Mouse (Mus musculus): Measurements from ENCODE around the gene Eif5a2. TPM values are rescaled to one million over a fixed set of nuclear protein-coding genes. Genes with fewer than 3 reads are reported as not detected.
"Not testable (repeated sequence)": the region's sequence is repeated elsewhere in the genome, so short reads cannot be mapped to it uniquely, and the experiment has no call there.

Gene Eif5a2
- 4.2 and 6.0 TPM in 2 replicates for total RNA-seq (2017)

GRCm38 (mm10) chr3:28780994-28781393, at the start of gene Eif5a2:
Gene Eif5a2 (plus strand): TSS chr3:28781276.
- ATAC-seq (replicated peaks; ENCODE audit: low read depth, poor library complexity, severe bottlenecking) = peak; percentile 94

- ATAC-seq (replicated peaks; ENCODE audit: low read depth, poor library complexity, severe bottlenecking) = no peak
Observed at GRCm38 (mm10) chr3:28734712-28735111, 46.4 kb upstream of the Eif5a2 start.

DNA sequence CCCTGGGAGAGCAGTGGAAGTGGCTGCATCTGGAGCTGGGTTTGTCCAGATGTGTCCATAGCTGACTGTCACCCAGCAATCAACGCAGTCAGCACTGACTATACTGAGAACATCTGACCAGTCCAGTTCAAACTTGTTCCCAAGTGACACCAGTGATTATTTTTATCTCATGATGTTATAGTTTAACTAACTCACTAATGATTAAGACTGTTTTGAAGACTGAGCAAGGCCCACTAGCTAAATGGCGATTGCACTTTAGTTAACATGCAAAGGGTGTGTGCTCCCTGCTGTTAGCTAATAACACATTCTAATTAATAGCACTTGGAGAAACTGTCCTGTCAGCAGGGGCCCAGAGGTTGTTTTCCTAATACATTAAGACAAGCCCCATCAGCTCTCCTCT, 44.1 kb upstream of the Eif5a2 start:
- ATAC-seq (replicated peaks; ENCODE audit: low read depth, poor library complexity, severe bottlenecking) = no peak

DNA sequence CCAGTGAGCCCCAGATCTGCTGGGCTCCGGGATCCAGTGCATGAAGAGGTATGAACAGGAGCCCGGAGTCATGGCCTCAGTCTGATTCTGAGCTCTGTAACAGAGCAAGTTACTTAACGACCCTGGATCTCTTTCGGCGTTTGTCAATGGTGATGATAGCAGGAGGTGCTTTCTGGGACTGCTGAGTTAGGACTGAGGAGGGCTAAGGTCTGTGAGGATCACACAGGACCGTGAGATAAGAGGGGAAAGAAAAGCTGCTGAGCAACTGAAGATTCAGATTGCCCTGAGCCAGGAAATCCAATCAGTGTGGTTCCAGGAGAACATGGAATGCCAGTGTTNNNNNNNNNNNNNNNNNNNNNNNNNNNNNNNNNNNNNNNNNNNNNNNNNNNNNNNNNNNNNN, 40.7 kb upstream of the Eif5a2 start:
- ATAC-seq (replicated peaks; ENCODE audit: low read depth, poor library complexity, severe bottlenecking) = no peak

DNA sequence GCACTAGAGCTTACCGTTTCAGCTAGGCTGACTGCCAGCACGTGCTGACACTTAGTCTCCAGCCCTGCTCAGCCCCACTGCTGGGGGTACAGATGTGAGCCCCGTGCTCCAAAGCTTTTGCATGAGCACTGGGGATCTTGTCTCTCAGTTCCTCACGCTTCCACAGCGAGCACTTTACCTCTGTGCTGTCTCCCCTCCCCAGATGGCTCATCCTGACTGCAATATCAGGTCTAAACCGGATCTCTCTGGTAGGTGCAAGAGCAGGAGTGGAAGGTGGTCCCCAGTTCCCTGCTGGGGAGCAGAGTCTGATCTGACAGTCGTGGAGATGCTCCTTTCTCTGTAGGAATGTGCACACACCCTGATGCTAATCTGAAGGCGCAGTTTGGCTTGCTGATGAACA, 37.8 kb upstream of the Eif5a2 start:
- ATAC-seq (replicated peaks; ENCODE audit: low read depth, poor library complexity, severe bottlenecking) = no peak

DNA sequence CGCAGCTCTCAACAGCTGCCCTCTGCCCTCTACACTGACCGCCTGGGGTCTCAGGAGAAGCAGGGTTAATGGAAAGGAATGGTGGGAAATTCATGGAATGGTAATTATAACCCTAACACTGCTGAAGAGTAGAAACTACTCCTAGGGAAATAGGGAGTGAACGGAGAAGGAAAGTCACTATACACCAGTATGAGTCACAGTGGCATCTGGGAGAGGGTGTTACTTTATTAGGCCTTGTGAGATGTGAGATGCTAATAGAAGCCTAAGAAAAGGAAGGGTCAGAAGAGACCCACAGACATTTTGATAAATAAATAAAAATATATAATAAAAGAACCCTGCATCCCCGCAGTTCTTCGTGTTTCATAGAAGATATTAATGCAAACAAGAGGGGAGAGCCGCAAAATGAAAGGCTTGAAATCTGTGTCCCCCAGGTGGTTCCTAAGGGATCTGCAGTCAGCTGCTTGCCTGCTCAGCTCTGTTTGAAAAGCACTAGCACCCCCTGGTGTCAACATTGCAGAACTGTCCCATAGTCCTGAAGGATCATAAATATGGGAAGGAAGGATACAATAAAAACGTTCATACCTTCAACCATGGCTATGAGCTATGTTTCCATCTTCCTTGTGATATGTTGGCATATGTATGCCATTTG, 35.1 kb upstream of the Eif5a2 start:
- ATAC-seq (replicated peaks; ENCODE audit: low read depth, poor library complexity, severe bottlenecking) = peak; percentile 100

DNA sequence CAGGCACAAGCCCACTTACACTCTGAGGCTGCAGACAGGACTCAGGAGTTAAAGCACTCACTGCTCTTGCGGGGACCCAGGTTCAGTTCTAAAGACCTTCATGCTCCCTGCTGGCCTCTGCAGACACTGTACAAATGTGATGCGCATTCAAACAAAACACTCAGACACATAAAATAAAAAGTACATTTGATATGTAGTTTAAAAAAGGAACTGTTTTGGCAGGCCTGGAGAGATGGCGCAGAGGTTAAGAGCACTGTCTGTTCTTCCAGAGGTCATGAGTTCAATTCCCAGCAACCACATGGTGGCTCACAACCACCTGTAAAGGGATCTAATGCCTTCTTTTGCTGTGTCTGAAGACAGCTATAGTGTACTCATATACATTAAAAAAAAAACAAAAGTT, 32.9 kb upstream of the Eif5a2 start:
- no peak for ATAC-seq (replicated peaks; ENCODE audit: low read depth, poor library complexity, severe bottlenecking)

GRCm38 (mm10) chr3:28748956-28749355, 32.1 kb upstream of the Eif5a2 start:
- ATAC-seq (replicated peaks; ENCODE audit: low read depth, poor library complexity, severe bottlenecking) = no peak

DNA sequence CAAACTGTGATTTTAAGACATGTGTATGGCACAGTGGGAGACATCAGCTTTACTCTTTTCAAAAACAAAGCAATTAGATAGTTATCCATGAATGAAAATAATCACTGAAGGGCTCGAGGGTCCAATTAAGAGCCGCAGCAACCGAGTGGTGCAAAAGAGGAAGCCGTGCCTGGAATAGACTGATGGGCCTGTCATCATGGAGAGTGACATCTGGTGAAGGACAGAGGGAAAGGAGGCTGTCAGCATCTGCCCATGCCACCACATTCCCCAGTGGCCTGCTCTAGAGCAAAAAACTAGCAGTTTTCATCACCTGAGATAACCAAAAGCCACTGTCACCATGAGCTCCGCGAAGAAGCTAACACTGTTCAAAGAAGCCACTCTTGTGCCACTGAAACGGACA, 25.6 kb upstream of the Eif5a2 start:
- ATAC-seq (replicated peaks; ENCODE audit: low read depth, poor library complexity, severe bottlenecking) = no peak

- ATAC-seq (replicated peaks; ENCODE audit: low read depth, poor library complexity, severe bottlenecking) = no peak
Observed at GRCm38 (mm10) chr3:28761225-28761789, 19.8 kb upstream of the Eif5a2 start.

DNA sequence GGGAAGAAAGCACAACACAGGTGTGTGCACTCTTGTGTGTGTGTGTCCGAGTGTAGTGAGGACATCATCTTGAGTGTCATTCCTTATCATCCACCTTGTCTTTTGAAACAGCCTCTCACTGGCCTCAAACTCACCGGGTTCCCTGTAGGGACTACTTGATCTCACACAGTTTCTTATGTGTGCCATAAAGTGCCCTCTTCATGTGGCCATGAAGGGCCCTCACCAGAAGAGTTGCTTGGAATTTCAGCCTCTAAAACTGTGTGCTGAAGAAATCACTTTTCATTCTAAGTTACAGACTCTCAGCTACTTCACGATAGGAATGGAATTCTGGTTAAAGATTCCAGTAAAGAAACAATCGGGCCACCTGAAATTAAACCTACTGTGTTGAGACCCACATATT, 14.1 kb upstream of the Eif5a2 start:
- no peak for ATAC-seq (replicated peaks; ENCODE audit: low read depth, poor library complexity, severe bottlenecking)

- ATAC-seq (replicated peaks; ENCODE audit: low read depth, poor library complexity, severe bottlenecking) = no peak
Observed at GRCm38 (mm10) chr3:28768222-28768621, 12.9 kb upstream of the Eif5a2 start.

DNA sequence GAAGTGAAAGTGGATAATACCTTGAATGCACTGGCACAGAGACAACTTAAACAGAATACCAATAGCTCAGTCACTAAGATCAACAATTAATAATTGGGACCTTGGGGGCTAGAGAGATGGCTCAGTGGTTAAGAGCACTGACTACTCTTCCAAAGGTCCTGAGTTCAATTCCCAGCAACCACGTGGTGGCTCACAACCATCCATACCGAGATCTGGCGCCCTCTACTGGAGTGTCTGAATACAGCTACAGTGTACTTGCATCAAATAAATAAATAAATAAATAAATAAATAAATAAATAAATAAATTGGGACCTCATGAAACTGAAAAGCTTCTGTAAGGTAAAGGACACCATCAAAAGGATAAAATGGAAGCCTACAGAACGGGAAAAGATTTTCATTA, 8.2 kb upstream of the Eif5a2 start:
- ATAC-seq (replicated peaks; ENCODE audit: low read depth, poor library complexity, severe bottlenecking) = not testable (repeated sequence)

GRCm38 (mm10) chr3:28775361-28775760, 5.7 kb upstream of the Eif5a2 start:
- ATAC-seq (replicated peaks; ENCODE audit: low read depth, poor library complexity, severe bottlenecking) = peak; percentile 80

- peak; percentile 62 for ATAC-seq (replicated peaks; ENCODE audit: low read depth, poor library complexity, severe bottlenecking)
Observed at GRCm38 (mm10) chr3:28775958-28776357, 5.1 kb upstream of the Eif5a2 start.

DNA sequence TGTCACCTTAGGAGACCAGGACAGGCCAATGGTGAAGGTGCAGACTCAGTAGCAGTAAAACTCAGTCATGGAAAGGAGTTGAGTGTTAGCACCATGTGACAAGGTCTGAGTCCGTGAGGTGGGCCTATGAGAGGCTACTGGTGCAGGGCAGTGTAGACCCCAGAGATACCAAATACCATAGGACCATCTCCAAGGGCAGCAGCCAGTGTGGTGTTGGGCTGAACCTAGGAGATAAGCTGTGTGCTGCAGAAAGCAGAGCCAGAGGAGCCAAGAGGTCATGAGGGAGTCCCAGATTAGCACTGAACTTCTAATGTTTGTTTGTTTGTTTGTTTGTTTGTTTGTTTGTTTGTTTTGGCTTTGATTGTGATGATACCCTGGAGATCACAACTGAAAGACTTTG, 4.6 kb upstream of the Eif5a2 start:
- ATAC-seq (replicated peaks; ENCODE audit: low read depth, poor library complexity, severe bottlenecking) = no peak

DNA sequence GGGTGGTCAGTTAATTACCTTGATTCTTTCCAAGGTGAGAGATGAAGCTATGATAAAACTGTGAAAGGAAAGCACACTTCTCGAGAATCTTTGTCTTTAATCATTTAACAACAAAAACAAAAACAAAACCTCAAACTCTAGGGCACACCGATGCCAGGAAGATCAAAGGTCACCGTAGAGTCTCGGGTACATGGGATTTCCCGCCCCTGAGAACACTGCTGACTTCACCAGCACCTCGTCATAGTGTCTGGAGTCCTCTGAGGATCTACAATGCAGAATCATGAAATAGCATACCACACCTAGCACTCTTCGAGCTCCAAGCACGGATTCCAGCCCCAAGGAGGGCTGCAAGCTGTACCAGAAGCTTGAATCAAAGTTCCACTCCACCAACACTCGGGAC, 565 bp upstream of the Eif5a2 start:
- ATAC-seq (replicated peaks; ENCODE audit: low read depth, poor library complexity, severe bottlenecking) = peak; percentile 6; the same call in 1 of the 2 replicates

DNA sequence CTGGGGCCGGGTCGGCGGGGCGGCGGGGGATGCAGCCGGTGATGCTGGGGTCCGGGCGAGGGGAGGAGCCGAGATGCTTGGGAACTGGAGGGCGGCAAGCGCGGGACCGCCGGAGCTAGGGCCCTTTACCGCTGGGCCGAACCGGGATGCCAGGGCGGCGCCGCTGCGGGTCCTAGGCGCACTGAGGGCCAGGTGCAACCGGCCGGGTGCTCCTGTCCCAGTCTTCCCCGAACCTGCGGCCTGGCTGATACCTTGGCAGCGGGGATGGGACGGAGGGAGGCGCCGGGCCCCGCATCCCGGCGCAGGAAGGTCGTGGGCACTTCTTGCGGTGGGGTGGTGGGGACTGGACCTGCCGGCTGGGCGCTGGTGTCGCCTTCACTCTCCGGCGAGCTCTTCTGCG, 346 bp downstream of the Eif5a2 start:
- ATAC-seq (replicated peaks; ENCODE audit: low read depth, poor library complexity, severe bottlenecking) = peak; percentile 45

DNA sequence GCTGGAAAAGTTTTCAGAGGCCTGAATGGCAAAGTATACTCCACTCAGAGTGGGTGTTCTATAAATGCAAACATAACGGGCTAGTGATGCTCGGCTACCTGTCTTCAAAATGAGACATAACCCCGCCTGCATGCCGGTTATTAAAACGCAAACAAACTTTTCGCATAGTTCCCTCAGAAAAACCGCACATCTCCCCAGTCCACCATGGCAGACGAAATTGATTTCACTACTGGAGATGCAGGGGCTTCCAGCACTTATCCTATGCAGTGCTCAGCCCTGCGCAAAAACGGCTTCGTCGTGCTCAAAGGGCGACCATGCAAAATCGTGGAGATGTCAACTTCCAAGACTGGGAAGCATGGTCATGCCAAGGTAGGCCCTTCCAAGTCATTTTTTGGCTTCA, 772 bp downstream of the Eif5a2 start:
- 0 out of 2 replicates have a peak, but pooled peaks have one; percentile 1 for ATAC-seq (replicated peaks; ENCODE audit: low read depth, poor library complexity, severe bottlenecking)

- no peak for ATAC-seq (replicated peaks; ENCODE audit: low read depth, poor library complexity, severe bottlenecking)
Observed at GRCm38 (mm10) chr3:28784176-28784575, 3.1 kb downstream of the Eif5a2 start.

DNA sequence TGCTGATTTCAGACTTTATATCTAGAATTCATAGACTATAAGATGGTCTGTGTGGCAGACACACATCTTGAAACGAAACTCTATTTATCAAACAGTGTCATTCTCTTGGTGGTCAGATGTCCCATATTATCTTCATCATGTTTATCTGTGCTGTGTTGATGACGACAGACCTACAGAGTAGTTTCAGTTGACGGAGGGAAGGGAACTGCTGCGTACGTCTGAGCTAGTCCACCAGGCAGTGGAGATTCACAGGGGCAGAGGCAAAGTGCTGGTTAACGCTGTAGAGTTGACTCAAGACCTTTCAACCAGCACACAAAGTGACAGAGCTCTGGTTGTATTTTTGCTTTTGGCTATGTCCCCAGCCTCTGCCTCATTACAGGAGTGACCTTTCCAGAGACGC, 13.8 kb downstream of the Eif5a2 start:
- no peak for ATAC-seq (replicated peaks; ENCODE audit: low read depth, poor library complexity, severe bottlenecking)

Data from common myeloid progenitor, adult 5-6 weeks (primary cell).